Mouse (Mus musculus) ES-Bruce4 (cell line): ENCODE measurements around the gene Pitpnc1.

ENCODE experiments used
- CTCF ChIP-seq: IDR thresholded peaks from one replicate; pipeline ENCODE4 v1.8.1; 2011; ENCODE audit warnings: low read depth, low read length
- EP300 ChIP-seq: IDR thresholded peaks from 2 replicates; pipeline ENCODE4 v1.6.1; 2011; ENCODE audit warnings: low read depth, low read length; ENCODE audit not compliant: insufficient read depth
- POLR2A ChIP-seq: IDR thresholded peaks from one replicate; pipeline ENCODE4 v1.8.1; 2011; ENCODE audit warnings: low read length; ENCODE audit not compliant: insufficient read depth

- TF ChIP-seq EP300 (no peak), POLR2A (no peak), CTCF (no peak)
These were observed 61.6 kb downstream of the Pitpnc1 start for GRCm38 (mm10) chr11:107408886-107409285.
